Mouse (Mus musculus) left cerebral cortex, postnatal 36 days (tissue): ENCODE results near the gene Palm. TPM values are rescaled to one million over a fixed set of nuclear protein-coding genes. Genes with fewer than 3 reads are reported as not detected.

Experiments used
- DNase-seq, 2 experiments: peaks; one replicate each; pipeline ENCODE4 v3.0.0; 2021 to 2022; ENCODE audit warnings: low spot score in 2 of 2, mixed read lengths in 1 of 2
- intact Hi-C: fragments of 180-260 bp; cut with DNase I; formaldehyde crosslinking; loops from one replicate; pipeline ENCODE4 v1.15.1; 2025
- microRNA-seq: library from miRNA; unstranded; fragments of <30 nt; microRNA quantifications from one replicate; pipeline ENCODE4 v1.2.0, GENCODE M21; 2022
- total RNA-seq, 2 experiments: library from RNA; stranded (reverse); gene quantifications; 2 replicates each; pipeline ENCODE4 v1.2.3; 2021

Palm gene
- total RNA-seq, 2 experiments from 2014 or later = 321 to 357 TPM

DNA sequence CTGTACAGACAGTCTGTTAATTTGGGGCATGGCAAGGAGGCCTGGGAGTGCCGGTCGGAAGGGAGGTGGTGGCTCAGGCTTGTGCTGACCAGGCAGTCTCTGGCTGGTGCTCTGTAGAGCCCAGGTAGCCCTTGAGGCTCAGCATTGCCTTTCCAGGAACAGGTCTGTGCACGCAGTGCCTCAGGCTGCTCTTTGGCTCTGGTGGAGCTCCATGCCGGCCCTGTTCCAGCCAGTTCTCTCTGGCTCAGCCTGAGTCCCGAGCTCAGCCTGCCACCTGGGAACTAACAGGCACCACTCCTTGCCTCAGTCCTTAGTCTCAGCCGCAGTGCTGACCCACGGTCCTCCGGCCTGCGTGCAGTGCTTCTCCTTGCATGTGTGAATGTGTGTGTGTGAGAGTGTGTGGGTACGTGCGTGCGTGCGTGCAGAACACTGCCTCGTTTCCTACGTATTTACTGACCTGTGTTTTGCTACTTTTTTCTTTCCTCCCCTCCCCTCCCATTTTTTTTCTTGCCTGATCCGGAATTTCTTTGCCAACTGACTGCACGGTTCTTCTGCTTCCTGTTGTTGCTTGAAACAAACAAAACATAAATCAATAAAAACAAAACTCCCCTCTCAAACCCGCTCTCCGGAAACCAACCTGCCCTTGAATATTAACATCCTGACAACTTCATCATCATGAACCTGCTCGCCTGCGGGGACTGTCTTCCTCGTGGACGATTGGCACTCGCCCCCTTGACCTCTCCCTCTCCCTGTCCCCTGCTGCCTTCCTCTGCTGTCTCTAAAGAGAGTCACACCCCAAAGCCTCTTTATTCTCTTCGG lies 68.1 kb downstream of the Palm start:
- no peak for DNase-seq
- intact Hi-C loops = no loop called here

DNA sequence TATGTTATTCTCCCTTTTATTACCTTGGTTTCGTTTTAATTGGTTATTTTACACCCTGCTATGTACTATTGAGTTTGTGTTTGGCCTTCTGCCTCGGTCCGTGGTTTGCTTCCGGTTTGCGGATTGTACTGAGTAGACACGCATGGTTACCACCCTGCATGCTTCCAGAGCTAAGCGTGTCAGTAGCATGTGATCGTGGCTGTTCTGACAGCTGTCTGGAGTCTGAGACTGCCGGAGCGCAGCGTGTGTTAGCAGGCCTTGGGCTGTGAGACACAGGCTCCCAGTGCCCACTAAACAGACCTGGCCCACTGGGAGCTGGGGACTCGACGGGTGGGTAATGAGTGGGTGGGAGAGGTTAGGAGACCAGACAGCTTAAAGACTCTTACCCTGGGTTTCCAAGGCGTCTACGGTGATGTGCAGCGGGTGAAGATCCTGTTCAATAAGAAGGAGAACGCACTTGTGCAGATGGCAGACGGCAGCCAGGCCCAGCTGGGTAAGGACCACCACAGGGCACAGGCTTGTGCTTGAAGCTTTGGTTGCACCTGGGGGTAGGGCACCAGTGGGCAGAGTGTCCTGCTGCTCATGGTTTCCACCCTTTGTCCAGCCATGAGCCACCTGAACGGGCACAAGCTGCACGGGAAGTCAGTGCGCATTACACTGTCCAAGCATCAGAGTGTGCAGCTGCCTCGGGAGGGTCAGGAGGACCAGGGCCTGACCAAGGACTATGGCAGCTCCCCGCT lies 68.8 kb downstream of the Palm start:
- intact Hi-C loops = no loop called here

DNA sequence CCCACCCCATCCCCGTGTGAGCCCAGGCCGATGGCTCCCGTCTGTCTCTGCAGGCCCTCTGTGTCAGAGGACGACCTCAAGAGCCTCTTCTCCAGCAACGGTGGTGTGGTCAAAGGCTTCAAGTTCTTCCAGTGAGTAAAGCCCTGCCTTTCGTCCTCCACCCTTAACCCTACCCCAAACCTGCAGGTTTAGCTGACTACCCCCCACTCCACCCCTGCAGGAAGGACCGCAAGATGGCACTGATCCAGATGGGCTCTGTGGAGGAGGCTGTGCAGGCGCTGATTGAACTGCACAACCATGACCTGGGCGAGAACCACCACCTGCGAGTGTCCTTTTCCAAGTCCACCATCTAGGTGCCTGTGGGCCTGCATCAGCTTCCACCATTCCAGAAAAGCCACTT lies 69.6 kb downstream of the Palm start:
- no peak for DNase-seq
- intact Hi-C loops = no loop called here

More for the DNA sequence above, 68.8 kb downstream of the Palm start:
- DNase-seq = no peak

DNA sequence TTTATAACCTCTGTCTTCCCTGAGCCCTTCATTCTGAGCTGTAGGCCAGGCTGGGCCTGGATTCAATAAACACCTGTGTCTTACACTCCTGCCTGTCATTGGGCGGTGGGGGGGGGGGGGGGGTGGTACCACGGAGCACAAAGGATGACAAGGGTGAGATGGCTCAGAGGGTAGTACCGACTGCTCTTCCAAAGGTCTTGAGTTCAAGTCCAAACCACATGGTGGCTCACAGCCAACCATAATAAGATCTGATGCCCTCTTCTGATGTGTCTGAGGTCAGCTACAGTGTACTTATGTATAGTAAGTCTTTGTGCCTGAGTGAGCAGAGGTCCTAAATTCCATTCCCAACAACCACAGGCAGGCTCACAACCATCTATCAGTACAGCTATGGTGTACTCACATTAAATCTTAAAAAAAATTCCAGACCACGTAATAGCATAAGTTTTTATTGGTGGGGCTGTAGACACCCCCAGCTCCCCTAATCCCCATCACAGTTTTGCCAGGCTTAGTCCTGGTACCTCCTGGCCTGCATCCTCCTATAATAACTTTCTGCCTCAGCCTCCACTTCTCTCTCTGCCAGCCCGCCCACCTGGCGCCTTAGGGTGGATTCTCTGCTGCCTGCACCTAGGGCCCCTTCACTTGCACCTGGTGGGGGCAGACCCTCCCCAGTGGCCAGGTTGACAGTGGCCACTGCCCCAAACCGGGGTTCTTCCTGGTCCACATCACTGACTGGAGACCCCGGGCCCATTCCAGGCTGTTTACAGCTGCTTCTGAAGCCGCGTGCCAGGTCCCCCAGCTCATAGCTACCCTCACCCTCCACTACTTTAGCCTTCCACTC lies 71.2 kb downstream of the Palm start:
- intact Hi-C loops = no loop called here
- no peak for DNase-seq

DNA sequence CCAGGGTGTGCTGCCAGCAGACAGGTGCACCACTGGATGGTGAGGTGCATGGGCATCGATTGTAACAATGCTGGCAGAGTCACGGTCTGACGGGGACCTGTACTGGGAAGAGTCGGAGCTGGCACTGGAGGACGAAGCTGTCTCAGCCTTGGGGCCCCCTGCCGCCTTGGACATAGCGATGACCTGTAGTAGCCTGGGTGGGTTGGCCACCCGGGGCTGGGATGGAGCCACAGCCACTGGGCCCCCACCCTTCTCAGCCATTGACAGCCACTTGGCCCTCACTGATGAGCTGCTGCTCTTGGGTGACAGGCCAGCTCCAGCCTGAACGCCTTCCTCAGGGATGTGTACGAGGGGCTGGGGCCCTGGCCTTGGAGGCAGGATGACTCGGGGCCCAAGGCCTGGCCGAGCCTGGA lies 71.8 kb downstream of the Palm start:
- DNase-seq = no peak
- intact Hi-C loops = no loop called here

DNA sequence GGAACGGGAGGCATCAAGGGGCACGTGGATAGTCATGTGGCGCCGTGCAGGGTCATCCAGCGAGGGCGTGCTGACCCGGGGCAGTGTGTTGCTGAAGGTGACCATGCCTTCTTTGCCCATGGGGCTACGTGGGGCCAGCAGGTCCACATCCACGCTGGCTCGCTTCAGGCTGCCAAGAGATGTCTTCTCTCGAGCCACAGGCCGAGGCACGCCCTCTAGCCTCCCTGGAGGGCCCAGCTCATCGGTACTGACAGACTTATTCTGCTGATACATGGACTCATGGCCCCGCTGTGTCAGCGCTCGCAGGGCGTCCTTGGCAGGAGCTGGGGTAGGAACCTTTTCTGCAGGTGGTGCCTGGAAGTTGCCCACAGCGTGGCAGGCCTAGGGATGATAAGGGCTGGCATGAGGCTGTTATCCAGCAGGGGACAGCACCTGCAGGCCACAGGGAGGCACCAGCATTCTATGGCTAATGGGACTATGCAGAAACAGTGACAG lies 72.5 kb downstream of the Palm start:
- no peak for DNase-seq

DNA sequence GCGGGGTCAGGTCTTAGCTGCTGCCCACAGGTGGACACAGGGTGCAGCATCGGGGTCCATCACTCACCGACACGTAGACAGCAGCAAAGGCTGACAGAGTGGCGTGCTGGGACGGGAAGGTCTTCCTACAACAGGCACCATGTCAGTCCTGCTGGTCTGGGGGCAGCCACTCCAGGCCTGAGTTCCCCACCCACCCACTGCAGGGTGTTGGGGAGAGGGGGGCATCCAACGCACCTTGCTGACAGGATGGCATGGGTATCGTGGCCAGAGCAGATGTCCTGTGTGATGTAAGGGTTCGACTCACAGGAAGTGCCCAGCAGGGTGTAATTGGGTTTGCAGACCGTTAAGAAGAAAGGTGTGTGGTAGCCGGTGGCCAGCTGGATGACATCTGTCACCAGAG lies 73.2 kb downstream of the Palm start:
- intact Hi-C loops = no loop called here
- DNase-seq = no peak

More for the DNA sequence above, 72.5 kb downstream of the Palm start:
- intact Hi-C loops = no loop called here

Small RNA genes within 50 kb of the gene (microRNA-seq; reads per million reads assigned to microRNA genes)
- not detected for gene Mir6910

Other genes with a start within 250 kb of the Palm start
- gene Mier2, start 238.4 kb upstream of the Palm start, total RNA-seq = 10 to 100 TPM; 41.9 to 55.9 TPM
- 1 to 10 TPM; 1.1 to 1.3 TPM for gene Theg, start 206.2 kb upstream of the Palm start, total RNA-seq
- 10 to 100 TPM; 15.7 to 16.3 TPM for gene C2cd4c, start 179.5 kb upstream of the Palm start, total RNA-seq
- 10 to 100 TPM; 43.7 to 52.3 TPM for gene Shc2, start 155.7 kb upstream of the Palm start, total RNA-seq
- gene Odf3l2, start 147.8 kb upstream of the Palm start, total RNA-seq = under 1 TPM; 0.25 to 0.63 TPM
- not detected for gene Madcam1, start 129.0 kb upstream of the Palm start, total RNA-seq
- gene Tpgs1, start 124.2 kb upstream of the Palm start, total RNA-seq = 10 to 100 TPM; 71.4 to 91.6 TPM
- gene Cdc34, start 111.4 kb upstream of the Palm start, total RNA-seq = 10 to 100 TPM; 76.2 to 90.0 TPM
- 1 to 10 TPM; 1.8 to 2.0 TPM for gene Gzmm, start 104.6 kb upstream of the Palm start, total RNA-seq
- 100 to 1,000 TPM; 593 to 646 TPM for gene Bsg, start 89.1 kb upstream of the Palm start, total RNA-seq
- gene Hcn2, start 76.9 kb upstream of the Palm start, total RNA-seq = 100 to 1,000 TPM; 128 to 152 TPM
- 10 to 100 TPM; 44.9 to 49.7 TPM for gene Polrmt, start 47.0 kb upstream of the Palm start, total RNA-seq
- gene Fgf22, start 38.5 kb upstream of the Palm start, total RNA-seq = 1 to 10 TPM; 4.0 to 4.7 TPM
- 100 to 1,000 TPM in 1 of 2 experiments, 10 to 100 TPM in 1; 92.7 to 104 TPM for gene Rnf126, start 26.6 kb upstream of the Palm start, total RNA-seq
- gene Fstl3, start 16.3 kb upstream of the Palm start, total RNA-seq = 1 to 10 TPM; 2.8 to 3.6 TPM
- gene Prss57, start 2.6 kb upstream of the Palm start, total RNA-seq = under 1 TPM; 0.74 to 0.79 TPM
- 1 to 10 TPM in 1 of 2 experiments, not detected in 1; 1.7 TPM for gene Misp, start 27.4 kb downstream of the Palm start, total RNA-seq
- gene Ptbp1, start 60.9 kb downstream of the Palm start, total RNA-seq = 10 to 100 TPM; 40.2 to 51.9 TPM
- gene Prtn3, start 80.9 kb downstream of the Palm start, total RNA-seq = 1 to 10 TPM; 2.2 to 2.4 TPM
- gene Plppr3, start 81.1 kb downstream of the Palm start, total RNA-seq = 10 to 100 TPM; 50.4 to 57.1 TPM
- not detected for gene Elane, start 92.7 kb downstream of the Palm start, total RNA-seq
- not detected for gene Cfd, start 97.3 kb downstream of the Palm start, total RNA-seq
- gene Med16, start 115.4 kb downstream of the Palm start, total RNA-seq = 10 to 100 TPM; 53.2 to 60.6 TPM
- gene Gm26602, start 117.3 kb downstream of the Palm start, total RNA-seq = not detected
- 1 to 10 TPM; 6.7 to 8.2 TPM for gene Kiss1r, start 123.4 kb downstream of the Palm start, total RNA-seq
- 100 to 1,000 TPM; 349 to 368 TPM for gene R3hdm4, start 127.6 kb downstream of the Palm start, total RNA-seq
- gene Arid3a, start 133.5 kb downstream of the Palm start, total RNA-seq = 1 to 10 TPM; 6.3 to 6.5 TPM
- 10 to 100 TPM; 44.2 to 46.3 TPM for gene Wdr18, start 166.6 kb downstream of the Palm start, total RNA-seq
- under 1 TPM in 1 of 2 experiments, not detected in 1; 0.10 TPM for gene Grin3b, start 177.1 kb downstream of the Palm start, total RNA-seq
- 100 to 1,000 TPM; 122 TPM for gene Tmem259, start 190.8 kb downstream of the Palm start, total RNA-seq
- gene Cnn2, start 195.0 kb downstream of the Palm start, total RNA-seq = 1 to 10 TPM; 4.7 to 7.6 TPM
- gene Abca7, start 202.9 kb downstream of the Palm start, total RNA-seq = 10 to 100 TPM; 10.3 to 13.0 TPM
- gene Arhgap45, start 223.1 kb downstream of the Palm start, total RNA-seq = 1 to 10 TPM; 3.3 to 5.3 TPM
- gene Polr2e, start 246.2 kb downstream of the Palm start, total RNA-seq = 10 to 100 TPM; 69.2 to 83.6 TPM